18 mouse cellular contexts compared by ENCODE assay signal in genomic region chr2:4318134-4318533, GRCm38 (mm10).
DNase-seq lines count a peak whose midpoint lies in the region; ATAC-seq and TF ChIP-seq lines count a peak whose summit lies in the region.
"Had no signal": no experiment of that assay in that cellular context is flagged by ENCODE, and none has a peak within 500 bp of the region (broad histone marks: within the 10 kb centered on the region; RNA-seq: fewer than 3 reads in every experiment).

No protein-coding gene starts in this region.

- no peaks in the 10 kb centered on the region for H3K9me3 ChIP-seq in embryonic facial prominence, embryonic 15.5 days (replicated peaks)
- H3K9me3 ChIP-seq in embryonic facial prominence, embryonic 10.5 days: no peaks in the 10 kb centered on the region
- no peaks in the 10 kb centered on the region for H3K9me3 ChIP-seq in G1E (replicated peaks)
- H3K9me3 ChIP-seq in midbrain, embryonic 13.5 days: no peaks in the 10 kb centered on the region
- H3K9me3 ChIP-seq: embryonic facial prominence, embryonic 13.5 days; forebrain, embryonic 15.5 days; heart, embryonic 13.5 days; liver, embryonic 15.5 days; midbrain, embryonic 12.5 days; neural tube, embryonic 15.5 days had no signal

- H3K4me1 ChIP-seq in embryonic facial prominence, embryonic 15.5 days: 0 out of 2 replicates have a peak, but pooled peaks cover 2% of the 10 kb centered on the region
- H3K4me1 ChIP-seq in embryonic facial prominence, embryonic 10.5 days: peaks cover 9% of the 10 kb centered on the region
- no peaks in the 10 kb centered on the region for H3K4me1 ChIP-seq in G1E (ENCODE audit: insufficient read depth, low read depth, low read length)
- H3K4me1 ChIP-seq in midbrain, embryonic 13.5 days (replicated peaks): 0 out of 2 replicates have a peak, but pooled peaks cover 8% of the 10 kb centered on the region
- H3K4me1 ChIP-seq: forebrain, embryonic 15.5 days; liver, embryonic 15.5 days; neural tube, embryonic 15.5 days had no signal

- TF ChIP-seq CTCF in G1E (IDR thresholded peaks at IDR 0.05; ENCODE audit: low read depth, low read length): no peak

- H3K36me3 ChIP-seq in embryonic facial prominence, embryonic 15.5 days: no peaks in the 10 kb centered on the region
- peaks cover 36% of the 10 kb centered on the region for H3K36me3 ChIP-seq in embryonic facial prominence, embryonic 10.5 days (replicated peaks)
- no peaks in the 10 kb centered on the region for H3K36me3 ChIP-seq in G1E (replicated peaks)
- no peaks in the 10 kb centered on the region for H3K36me3 ChIP-seq in midbrain, embryonic 13.5 days
- H3K36me3 ChIP-seq: embryonic facial prominence, embryonic 13.5 days; forebrain, embryonic 15.5 days; heart, embryonic 13.5 days; liver, embryonic 15.5 days; midbrain, embryonic 12.5 days; neural tube, embryonic 15.5 days had no signal

- H3K9ac ChIP-seq in embryonic facial prominence, embryonic 15.5 days: no peak overlapping the region
- H3K9ac ChIP-seq in midbrain, embryonic 13.5 days (replicated peaks): no peak overlapping the region
- H3K9ac ChIP-seq: embryonic facial prominence, embryonic 13.5 days; forebrain, embryonic 15.5 days; heart, embryonic 13.5 days; liver, embryonic 15.5 days; midbrain, embryonic 12.5 days; neural tube, embryonic 15.5 days had no signal

- 0 out of 2 replicates have a peak, but pooled peaks have one; percentile 11 for ATAC-seq in embryonic facial prominence, embryonic 15.5 days (ENCODE audit: insufficient number of reproducible peaks, low FRiP score, low TSS enrichment, low read depth)
- ATAC-seq in G1E (ENCODE audit: extremely low read depth, insufficient number of reproducible peaks, low FRiP score, poor library complexity, severe bottlenecking): peak; percentile 15; the same call in 1 of the 2 replicates
- ATAC-seq in hematopoietic stem cell, adult 5-6 weeks (replicated peaks in 1 of 2; ENCODE audit: insufficient read depth in 1 of 2, low FRiP score in 2 of 2, low TSS enrichment in 1 of 2, low read depth in 1 of 2, poor library complexity in 2 of 2, severe bottlenecking in 2 of 2): 0 out of 4 replicates have a peak, but pooled peaks have one; percentile 25 to 32
- no peak for ATAC-seq in midbrain, embryonic 13.5 days
- ATAC-seq: CD4-positive, CD25-positive, alpha-beta regulatory T cell, adult 4 months; forebrain, embryonic 15.5 days had no signal

- no peaks in the 10 kb centered on the region for H3K27me3 ChIP-seq in embryonic facial prominence, embryonic 15.5 days
- no peaks in the 10 kb centered on the region for H3K27me3 ChIP-seq in embryonic facial prominence, embryonic 10.5 days (replicated peaks; ENCODE audit: low read depth, poor library complexity, severe bottlenecking)
- no peaks in the 10 kb centered on the region for H3K27me3 ChIP-seq in G1E (ENCODE audit: insufficient read depth, low read length)
- H3K27me3 ChIP-seq in midbrain, embryonic 13.5 days: no peaks in the 10 kb centered on the region
- H3K27me3 ChIP-seq: embryonic facial prominence, embryonic 13.5 days; forebrain, embryonic 15.5 days; heart, embryonic 13.5 days; liver, embryonic 15.5 days; midbrain, embryonic 12.5 days; neural tube, embryonic 15.5 days had no signal

- H3K27ac ChIP-seq in embryonic facial prominence, embryonic 15.5 days (replicated peaks): no peak overlapping the region
- H3K27ac ChIP-seq in embryonic facial prominence, embryonic 10.5 days (replicated peaks): no peak overlapping the region
- H3K27ac ChIP-seq in midbrain, embryonic 13.5 days: no peak overlapping the region
- H3K27ac ChIP-seq: embryonic facial prominence, embryonic 13.5 days; forebrain, embryonic 15.5 days; heart, embryonic 13.5 days; liver, embryonic 15.5 days; midbrain, embryonic 12.5 days; neural tube, embryonic 15.5 days had no signal

- no peak overlapping the region for H3K4me2 ChIP-seq in embryonic facial prominence, embryonic 15.5 days (replicated peaks)
- no peak overlapping the region for H3K4me2 ChIP-seq in midbrain, embryonic 13.5 days (replicated peaks)
- H3K4me2 ChIP-seq: embryonic facial prominence, embryonic 13.5 days; forebrain, embryonic 15.5 days; heart, embryonic 13.5 days; liver, embryonic 15.5 days; midbrain, embryonic 12.5 days; neural tube, embryonic 15.5 days had no signal

- DNase-seq in embryonic facial prominence, embryonic 10.5 days (ENCODE audit: low spot score): no peak
- DNase-seq in kidney, postnatal 14 days: peak; percentile 10
- no peak for DNase-seq in kidney, postnatal 4 days
- no peak for DNase-seq in G1E (ENCODE audit: low spot score)
- DNase-seq in frontal cortex, adult 2 months (ENCODE audit: extremely low spot score in 1 of 2, low spot score in 1 of 2): no peak
- DNase-seq: cerebellum, postnatal 14 days; right cerebral cortex, postnatal 14 days; thymus, postnatal 14 days had no signal

- WGBS in embryonic facial prominence, embryonic 15.5 days: 72% methylated on average over 4 of the region's 4 CpGs
- whole genome bisulfite sequencing in embryonic facial prominence, embryonic 10.5 days: 80% methylated on average over 4 of the region's 4 CpGs
- WGBS in midbrain, embryonic 13.5 days: 81% methylated on average over 4 of the region's 4 CpGs

- H3K4me3 ChIP-seq in embryonic facial prominence, embryonic 15.5 days (replicated peaks): no peak overlapping the region
- H3K4me3 ChIP-seq in embryonic facial prominence, embryonic 10.5 days: no peak overlapping the region
- H3K4me3 ChIP-seq in G1E (ENCODE audit: low read depth, low read length): no peak overlapping the region
- H3K4me3 ChIP-seq in midbrain, embryonic 13.5 days (replicated peaks): no peak overlapping the region
- H3K4me3 ChIP-seq: embryonic facial prominence, embryonic 13.5 days; forebrain, embryonic 15.5 days; heart, embryonic 13.5 days; liver, embryonic 15.5 days; midbrain, embryonic 12.5 days; neural tube, embryonic 15.5 days had no signal
